Mouse (Mus musculus) limb, embryonic 10.5 days (tissue): Measurements from ENCODE around the gene Hoxb6. TPM values are rescaled to one million over a fixed set of nuclear protein-coding genes. Genes with fewer than 3 reads are reported as not detected.

Experiments
- DNase-seq: peaks from one replicate; pipeline ENCODE4 v3.0.0-alpha.2; 2017; ENCODE audit warnings: low spot score
- H3K27ac ChIP-seq: fragments of 300-500 bp; sonication (generic); 2 replicates; pipeline ENCODE4 v1.5.1; 2016; ENCODE audit warnings: mild to moderate bottlenecking
- H3K27me3 ChIP-seq: fragments of 300-500 bp; sonication (generic); 2 replicates; pipeline ENCODE4 v1.6.1; 2016; ENCODE audit warnings: low read depth, mild to moderate bottlenecking; ENCODE audit not compliant: poor library complexity, severe bottlenecking
- H3K36me3 ChIP-seq: fragments of 300-500 bp; sonication (generic); 2 replicates; pipeline ENCODE4 v1.6.1; 2016; ENCODE audit warnings: mild to moderate bottlenecking, moderate library complexity
- H3K4me1 ChIP-seq: fragments of 300-500 bp; sonication (generic); 2 replicates; pipeline ENCODE4 v1.6.1; 2016
- H3K4me3 ChIP-seq: fragments of 300-500 bp; sonication (generic); 2 replicates; pipeline ENCODE4 v1.5.1; 2016; ENCODE audit warnings: mild to moderate bottlenecking, moderate library complexity
- H3K9me3 ChIP-seq: fragments of 300-500 bp; sonication (generic); replicated peaks from 2 replicates; pipeline ENCODE4 v1.6.1; 2016; ENCODE audit warnings: mild to moderate bottlenecking
- WGBS: fragments of 180-500 bp; shearing (Covaris S2); methylation state at CpG from one replicate; pipeline ENCODE4 v1.1.7; 2016; 5-methylcytosine and 5-hydroxymethylcytosine counted together
- polyA plus RNA-seq: library from polyadenylated mRNA; unstranded; fragments of >200 nt; fragmentation: Nextera tagmentation; extraction: Ambion mirVana; gene quantifications from 2 replicates; pipeline ENCODE4 v1.2.1, GENCODE M21; 2016

Hoxb6 gene
- polyA plus RNA-seq, 1 experiment from 2014 or later = 6.1 TPM

DNA sequence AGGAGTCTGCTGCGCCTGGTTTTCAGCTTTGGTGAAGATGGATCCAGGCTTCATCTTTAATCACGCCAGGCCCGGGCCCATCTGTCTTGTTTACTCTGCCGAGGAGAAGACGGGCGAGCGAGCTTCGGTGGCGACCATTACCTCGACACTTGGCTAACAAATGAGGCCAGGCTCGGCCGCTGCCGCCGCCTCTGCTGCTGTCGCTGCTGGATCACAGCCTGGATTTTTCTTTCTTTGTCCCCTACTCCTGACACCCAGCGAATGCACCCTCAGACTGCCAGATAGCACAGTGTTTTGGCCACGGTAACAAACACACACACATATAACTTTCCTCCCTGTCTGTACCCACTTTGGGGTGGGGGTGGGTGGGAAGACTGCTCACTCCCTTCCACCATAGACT, 28.4 kb downstream of the Hoxb6 start:
- Histone ChIP-seq H3K4me1 (peaks cover 98% of the 10 kb centered on the region), H3K4me3 (peak overlapping the region; percentile 73), H3K9me3 (no peaks in the 10 kb centered on the region), H3K27me3 (peaks cover 96% of the 10 kb centered on the region), H3K27ac (peak overlapping the region; percentile 94), H3K36me3 (no peaks in the 10 kb centered on the region)
- DNase-seq = peak; percentile 69
- 1% methylated on average over 17 of the region's 17 CpGs for WGBS

DNA sequence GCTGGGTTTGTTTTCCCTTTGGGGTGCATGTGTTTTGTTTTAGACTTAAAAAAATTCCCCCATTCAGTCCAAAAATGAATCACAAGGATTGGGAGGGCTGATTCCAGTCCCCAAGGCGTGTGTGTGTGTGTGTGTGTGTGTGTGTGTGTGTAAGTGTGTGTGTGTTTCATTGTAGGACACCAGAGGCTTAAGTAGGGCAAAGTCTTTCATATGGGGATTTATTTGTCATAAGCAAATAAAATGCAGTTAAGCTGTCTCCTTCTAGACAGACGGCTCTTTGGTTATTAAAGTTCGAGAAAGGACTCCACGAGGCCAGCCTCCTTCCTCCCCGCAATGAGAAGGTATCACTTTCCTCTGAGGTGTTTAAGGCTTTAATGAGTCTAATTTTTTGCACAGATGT, 29.6 kb downstream of the Hoxb6 start:
- no peaks in the 10 kb centered on the region for H3K9me3 ChIP-seq
- H3K36me3 ChIP-seq = no peaks in the 10 kb centered on the region
- 5% methylated on average over 5 of the region's 5 CpGs for WGBS
- peak overlapping the region; percentile 59 for H3K27ac ChIP-seq
- H3K4me1 ChIP-seq = peaks cover 98% of the 10 kb centered on the region
- H3K4me3 ChIP-seq = peak overlapping the region; percentile 13
- DNase-seq = peak; percentile 39
- peaks cover 96% of the 10 kb centered on the region for H3K27me3 ChIP-seq

DNA sequence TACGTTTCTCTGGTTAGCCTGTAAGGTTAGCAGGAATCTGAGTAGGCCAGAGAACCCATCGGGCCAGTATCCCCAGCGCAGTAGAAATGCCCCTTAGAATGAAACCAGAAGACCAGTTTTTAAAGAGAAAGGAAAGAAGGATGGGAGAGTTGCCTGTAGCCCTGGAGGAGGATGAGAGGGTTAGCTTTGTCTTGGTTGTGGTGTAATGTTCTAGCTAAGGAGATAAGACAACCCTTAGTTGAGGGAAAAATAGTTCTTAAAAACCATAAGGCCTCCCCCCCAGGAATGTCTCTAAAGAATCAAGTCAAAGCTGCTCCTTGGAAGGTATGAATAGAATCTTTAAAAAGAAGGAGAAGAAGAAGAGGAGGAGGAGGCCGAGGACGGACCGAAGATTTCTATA, 30.5 kb downstream of the Hoxb6 start:
- peak overlapping the region; percentile 59 for H3K27ac ChIP-seq
- H3K4me3 ChIP-seq = peak overlapping the region; percentile 13; the same call in 1 of the 2 replicates
- H3K9me3 ChIP-seq = no peaks in the 10 kb centered on the region
- no peak for DNase-seq
- 8% methylated on average over 6 of the region's 6 CpGs for WGBS
- peaks cover 96% of the 10 kb centered on the region for H3K27me3 ChIP-seq
- no peaks in the 10 kb centered on the region for H3K36me3 ChIP-seq
- peaks cover 98% of the 10 kb centered on the region for H3K4me1 ChIP-seq

DNA sequence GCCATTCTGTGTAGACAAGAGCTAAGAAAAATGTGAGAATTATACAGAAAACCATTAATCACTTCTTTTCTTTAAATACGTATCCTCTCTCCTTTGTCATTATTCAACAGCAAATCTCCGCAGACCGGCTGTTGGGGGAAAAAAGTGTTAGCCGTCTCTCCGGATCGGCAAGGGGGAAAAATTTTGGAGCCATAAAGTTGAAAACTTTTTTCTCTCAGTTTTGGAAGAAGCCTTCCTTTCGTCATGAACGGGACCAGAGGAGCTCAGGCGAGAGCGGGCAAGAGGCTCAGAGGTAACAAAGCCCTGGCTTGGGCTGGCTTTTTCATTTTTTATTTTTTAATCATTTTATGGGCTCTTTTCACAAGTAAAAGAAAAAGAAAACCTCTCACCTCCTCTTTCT, 30.9 kb downstream of the Hoxb6 start, which contains the start of gene Hoxb3:
TSS of gene Hoxb3 (plus strand) at position 173 of the 400 bp plus-strand sequence.
- Histone ChIP-seq H3K9me3 (no peaks in the 10 kb centered on the region), H3K4me1 (peaks cover 98% of the 10 kb centered on the region), H3K27me3 (peaks cover 96% of the 10 kb centered on the region), H3K36me3 (no peaks in the 10 kb centered on the region), H3K4me3 (peak within 1 kb of the TSS; percentile 13), H3K27ac (peak within 1 kb of the TSS; percentile 85)
- WGBS = 5% methylated on average over 10 of the region's 10 CpGs
- no peak for DNase-seq

DNA sequence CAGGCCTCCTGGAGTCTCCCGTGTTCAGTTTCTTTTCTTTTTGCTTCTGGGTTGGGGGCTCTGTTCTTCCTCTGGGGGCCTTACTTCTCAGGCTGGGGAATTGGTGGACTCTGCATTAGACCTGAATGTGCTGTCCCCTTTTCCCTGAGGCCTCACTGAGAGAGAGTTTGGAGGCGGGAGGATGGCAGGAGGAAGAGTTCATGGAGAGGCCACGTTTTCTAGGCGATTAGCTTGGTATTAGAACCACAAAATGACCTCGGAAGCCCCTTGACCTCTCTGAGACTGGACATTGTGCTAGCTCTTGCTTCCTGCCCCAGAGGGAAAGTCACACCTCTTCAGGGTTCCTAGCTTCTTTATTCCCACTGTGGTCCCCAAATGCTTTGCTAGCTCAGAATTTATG, 31.8 kb downstream of the Hoxb6 start:
- H3K27ac ChIP-seq = peak overlapping the region; percentile 85
- no peaks in the 10 kb centered on the region for H3K9me3 ChIP-seq
- no peaks in the 10 kb centered on the region for H3K36me3 ChIP-seq
- peak; percentile 53 for DNase-seq
- peak overlapping the region; percentile 13; the same call in 1 of the 2 replicates for H3K4me3 ChIP-seq
- H3K27me3 ChIP-seq = peaks cover 97% of the 10 kb centered on the region
- H3K4me1 ChIP-seq = peaks cover 98% of the 10 kb centered on the region
- 0% methylated on average over 5 of the region's 5 CpGs for WGBS

DNA sequence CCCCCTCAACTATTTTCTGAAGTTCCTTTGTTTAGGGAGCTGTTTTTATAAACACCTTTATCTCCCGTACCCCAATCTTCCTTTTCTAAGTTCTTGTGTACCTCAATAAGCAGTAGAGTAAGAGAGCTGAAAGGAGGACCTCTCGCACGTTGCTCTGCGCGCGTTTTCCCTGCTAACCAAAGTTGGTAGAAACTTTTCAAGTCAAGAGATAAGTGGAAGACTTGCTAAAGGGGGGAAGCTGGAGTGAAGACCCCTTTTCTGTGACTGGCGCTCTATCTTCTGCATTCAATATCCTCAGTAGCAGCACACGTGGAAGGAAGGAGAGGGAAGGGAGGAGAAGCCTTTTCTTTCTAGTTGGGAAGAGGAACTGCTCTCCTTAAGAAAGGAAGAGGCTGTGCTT, 32.7 kb downstream of the Hoxb6 start:
- Histone ChIP-seq H3K9me3 (no peaks in the 10 kb centered on the region), H3K4me1 (peaks cover 98% of the 10 kb centered on the region), H3K36me3 (no peaks in the 10 kb centered on the region), H3K4me3 (peak overlapping the region; percentile 40), H3K27ac (peak overlapping the region; percentile 85), H3K27me3 (peaks cover 99% of the 10 kb centered on the region)
- DNase-seq = no peak
- WGBS = 12% methylated on average over 8 of the region's 8 CpGs

DNA sequence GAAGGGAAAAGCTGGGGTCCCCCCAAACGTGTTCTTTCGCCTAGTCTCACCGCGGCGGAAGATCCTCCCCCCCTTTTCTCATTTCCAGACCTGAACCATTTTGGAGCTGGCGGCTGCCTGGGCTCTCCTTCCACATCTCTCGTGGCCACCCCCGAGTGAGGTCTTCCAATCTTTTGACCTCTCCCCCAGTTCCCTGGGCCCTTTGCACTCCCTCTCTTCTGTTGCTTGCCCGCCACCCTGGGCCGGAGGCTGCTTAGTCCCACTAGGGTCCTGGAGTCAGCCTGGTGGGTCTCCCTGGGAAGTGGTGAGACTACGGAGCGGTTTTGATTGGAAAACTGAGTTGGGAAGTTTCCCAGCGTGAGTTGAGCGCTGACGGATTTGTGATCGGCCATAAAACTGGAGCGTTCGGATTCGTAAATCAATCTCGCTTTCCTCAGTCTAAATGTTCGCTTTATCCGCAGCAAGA, 33.5 kb downstream of the Hoxb6 start:
- peak; percentile 79 for DNase-seq
- Histone ChIP-seq H3K27ac (peak overlapping the region; percentile 85), H3K4me1 (peaks cover 98% of the 10 kb centered on the region), H3K27me3 (peaks cover 99% of the 10 kb centered on the region), H3K36me3 (no peaks in the 10 kb centered on the region), H3K9me3 (no peaks in the 10 kb centered on the region), H3K4me3 (peak overlapping the region; percentile 40)
- WGBS = 4% methylated on average over 22 of the region's 22 CpGs

DNA sequence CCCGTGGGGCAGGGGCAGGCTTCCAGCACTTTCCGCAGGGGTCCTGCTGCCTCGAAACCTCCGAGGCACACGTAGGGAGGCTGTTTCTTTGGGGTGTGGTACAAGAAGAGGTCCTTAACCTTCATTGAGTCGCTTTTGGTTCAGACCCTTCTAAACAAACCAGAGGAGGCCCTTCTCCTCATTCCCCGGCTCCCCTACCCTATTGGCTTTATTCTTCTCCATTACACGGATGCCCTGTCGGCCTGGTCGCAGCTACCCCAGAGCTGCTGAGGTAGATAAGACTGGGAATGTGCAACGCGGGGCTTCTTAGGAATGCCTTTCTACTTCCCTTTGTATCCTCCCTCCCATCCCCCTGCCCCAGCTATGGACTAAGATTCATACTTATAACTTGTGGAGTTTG, 34.4 kb downstream of the Hoxb6 start:
- H3K27ac ChIP-seq = peak overlapping the region; percentile 85
- WGBS = 5% methylated on average over 12 of the region's 12 CpGs

DNA sequence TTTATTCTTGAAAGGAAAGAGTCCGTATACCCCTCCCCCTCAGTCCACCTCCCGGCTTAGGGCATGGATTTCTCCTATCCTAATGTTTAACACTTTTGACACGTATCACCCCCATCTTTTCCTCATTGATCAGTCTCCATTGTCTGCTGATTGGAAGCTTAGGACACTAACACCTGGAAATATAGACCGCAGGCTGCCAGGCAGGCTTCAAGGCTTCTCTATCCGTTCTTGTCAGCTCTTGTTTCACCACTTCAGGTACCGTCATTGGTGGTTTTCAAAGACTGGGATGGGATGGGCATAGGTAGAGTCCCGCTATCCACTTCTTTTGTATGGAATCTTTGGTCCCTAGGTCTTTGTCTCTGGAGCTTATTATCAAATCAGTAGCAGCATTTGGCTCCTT, 34.8 kb downstream of the Hoxb6 start:
- Histone ChIP-seq H3K27me3 (peaks cover 100% of the 10 kb centered on the region), H3K4me3 (peak overlapping the region; percentile 40), H3K4me1 (peaks cover 98% of the 10 kb centered on the region), H3K9me3 (no peaks in the 10 kb centered on the region), H3K27ac (peak overlapping the region; percentile 85), H3K36me3 (no peaks in the 10 kb centered on the region)
- WGBS = 10% methylated on average over 7 of the region's 7 CpGs
- DNase-seq = no peak

More for the DNA sequence above, 34.4 kb downstream of the Hoxb6 start:
- Histone ChIP-seq H3K4me3 (peak overlapping the region; percentile 40), H3K4me1 (peaks cover 98% of the 10 kb centered on the region), H3K9me3 (no peaks in the 10 kb centered on the region), H3K27me3 (peaks cover 100% of the 10 kb centered on the region), H3K36me3 (no peaks in the 10 kb centered on the region)
- peak; percentile 55 for DNase-seq

DNA sequence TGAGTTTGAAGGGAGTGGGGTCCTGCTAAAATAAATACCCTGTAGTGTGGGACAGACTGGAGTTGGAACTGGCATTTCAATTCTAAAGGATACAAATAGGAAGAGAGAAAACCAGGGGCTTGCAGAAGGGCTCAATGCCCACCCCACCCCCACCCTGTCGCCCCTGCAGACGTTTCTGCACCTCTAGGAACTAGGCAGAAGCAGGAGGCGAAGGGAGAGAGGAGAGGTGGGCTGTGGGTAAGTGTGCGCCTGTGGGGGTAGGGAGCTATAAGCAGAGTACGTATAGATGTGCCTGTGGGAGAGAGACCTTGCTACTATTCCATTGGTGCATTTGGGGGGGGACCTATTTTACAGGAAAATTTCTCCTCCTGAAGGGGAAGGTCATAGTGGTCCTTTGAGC, 35.5 kb downstream of the Hoxb6 start:
- H3K4me3 ChIP-seq = peak overlapping the region; percentile 19; the same call in 1 of the 2 replicates
- peaks cover 98% of the 10 kb centered on the region for H3K4me1 ChIP-seq

DNA sequence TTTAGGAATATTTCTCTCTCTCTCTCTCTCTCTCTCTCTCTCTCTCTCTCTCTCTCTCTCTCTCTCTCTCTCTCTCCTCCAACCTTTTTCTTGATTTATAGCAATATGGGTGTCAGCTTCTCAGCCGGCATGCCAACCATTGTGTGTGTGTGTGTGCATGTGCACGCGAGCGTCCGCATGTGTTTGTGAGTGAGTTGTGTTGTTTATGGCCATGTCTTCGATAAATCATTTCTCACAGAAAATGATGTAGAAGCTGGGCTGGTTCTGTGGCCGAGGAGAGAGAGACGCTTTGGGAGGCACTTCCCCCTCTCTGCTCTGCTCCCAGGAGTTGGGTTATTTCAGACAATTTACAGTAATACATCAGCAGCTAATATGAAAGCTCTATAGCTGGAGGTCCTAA, 36.3 kb downstream of the Hoxb6 start:
- Histone ChIP-seq H3K36me3 (no peaks in the 10 kb centered on the region), H3K4me3 (peak overlapping the region; percentile 19; the same call in 1 of the 2 replicates), H3K4me1 (peaks cover 98% of the 10 kb centered on the region), H3K27ac (0 out of 2 replicates have a peak overlapping the region, but pooled peaks have one; percentile 19), H3K9me3 (no peaks in the 10 kb centered on the region), H3K27me3 (peaks cover 100% of the 10 kb centered on the region)
- peak; percentile 52 for DNase-seq
- WGBS = 12% methylated on average over 8 of the region's 8 CpGs

More for the DNA sequence above, 35.5 kb downstream of the Hoxb6 start:
- Histone ChIP-seq H3K27ac (peak overlapping the region; percentile 85; the same call in 1 of the 2 replicates), H3K9me3 (no peaks in the 10 kb centered on the region), H3K27me3 (peaks cover 100% of the 10 kb centered on the region), H3K36me3 (no peaks in the 10 kb centered on the region)
- 12% methylated on average over 5 of the region's 5 CpGs for WGBS
- peak; percentile 45 for DNase-seq

DNA sequence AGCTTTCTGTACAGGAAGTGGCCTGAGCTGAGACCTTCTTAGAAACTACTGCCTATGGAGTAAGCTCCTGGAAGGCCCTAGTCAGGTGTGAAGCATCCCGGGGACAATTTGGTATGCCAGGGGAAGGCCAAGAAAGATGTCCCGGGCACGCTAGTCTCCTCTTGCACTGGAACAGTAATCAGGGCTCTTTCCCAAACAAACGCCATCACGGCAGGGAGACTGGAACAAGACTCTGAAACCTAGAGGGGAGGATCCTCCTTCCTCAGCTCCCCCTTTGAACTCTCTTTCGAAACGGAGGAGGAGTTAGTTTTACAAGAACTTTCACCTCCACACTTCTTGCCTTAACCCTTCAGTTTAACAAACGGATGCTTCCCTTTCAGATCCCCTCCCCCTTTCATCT, 39.8 kb downstream of the Hoxb6 start:
- no peaks in the 10 kb centered on the region for H3K36me3 ChIP-seq
- peak overlapping the region; percentile 65 for H3K4me3 ChIP-seq
- peaks cover 98% of the 10 kb centered on the region for H3K4me1 ChIP-seq
- H3K9me3 ChIP-seq = no peaks in the 10 kb centered on the region
- peak overlapping the region; percentile 95 for H3K27ac ChIP-seq
- under 1% methylated on average over 8 of the region's 8 CpGs for WGBS
- peaks cover 100% of the 10 kb centered on the region for H3K27me3 ChIP-seq
- DNase-seq = peak; percentile 55

DNA sequence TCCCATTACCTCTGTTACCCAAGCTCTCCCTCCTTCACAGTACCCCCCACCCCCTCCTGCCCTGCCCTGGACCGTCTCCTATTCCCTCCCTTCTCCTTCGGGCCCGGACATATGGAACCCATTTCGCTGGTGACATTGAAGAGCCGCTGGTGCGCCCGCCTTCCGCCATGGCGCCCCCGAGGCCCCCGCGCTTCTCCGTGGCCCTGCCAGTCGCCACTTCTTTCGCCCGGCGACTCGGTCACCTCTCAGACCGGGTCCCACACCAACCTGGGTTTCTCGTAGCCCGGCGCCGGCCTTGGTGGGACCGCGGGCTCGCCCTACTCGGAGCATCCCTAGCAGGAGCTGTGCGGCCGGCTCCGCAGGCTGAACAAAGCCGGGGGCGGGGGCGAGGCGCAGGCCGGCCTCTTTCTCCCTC, 40.3 kb downstream of the Hoxb6 start:
- H3K36me3 ChIP-seq = no peaks in the 10 kb centered on the region
- H3K4me3 ChIP-seq = peak overlapping the region; percentile 65
- peak; percentile 85 for DNase-seq
- peak overlapping the region; percentile 95 for H3K27ac ChIP-seq
- H3K9me3 ChIP-seq = no peaks in the 10 kb centered on the region
- H3K4me1 ChIP-seq = peaks cover 98% of the 10 kb centered on the region
- H3K27me3 ChIP-seq = peaks cover 100% of the 10 kb centered on the region
- WGBS = 1% methylated on average over 35 of the region's 35 CpGs
